Mouse (Mus musculus) heart, adult 9 months (tissue): Measurements from ENCODE around the gene Cbx3.

Experiments used
- DNase-seq, 2 experiments: peaks; one replicate each; pipeline ENCODE4 v3.0.0; 2022; ENCODE audit warnings: low spot score in 2 of 2

The Cbx3 gene

GRCm38 (mm10) chr6:51470311-51471178, at the start of gene Cbx3:
TSS of gene Cbx3 (plus strand) at chr6:51470360.
- peak; percentile 71 to 72 for DNase-seq

GRCm38 (mm10) chr6:51423466-51424122, 46.6 kb upstream of the Cbx3 start:
- DNase-seq: no peak

GRCm38 (mm10) chr6:51424537-51424936, 45.6 kb upstream of the Cbx3 start:
- no peak for DNase-seq

- no peak for DNase-seq
Measured at GRCm38 (mm10) chr6:51432535-51433397, 37.4 kb upstream of the Cbx3 start, which contains the start of gene Nfe2l3. TSS of gene Nfe2l3 (plus strand) at chr6:51432670.

GRCm38 (mm10) chr6:51434270-51434669, 35.9 kb upstream of the Cbx3 start:
- DNase-seq: no peak

- DNase-seq: no peak
Measured at GRCm38 (mm10) chr6:51437665-51438064, 32.5 kb upstream of the Cbx3 start.

GRCm38 (mm10) chr6:51438826-51439330, 31.3 kb upstream of the Cbx3 start:
- DNase-seq: no peak

- no peak for DNase-seq
Measured at GRCm38 (mm10) chr6:51442191-51442835, 27.8 kb upstream of the Cbx3 start.

GRCm38 (mm10) chr6:51452927-51453503, 17.1 kb upstream of the Cbx3 start:
- no peak for DNase-seq

GRCm38 (mm10) chr6:51454949-51455348, 15.2 kb upstream of the Cbx3 start:
- DNase-seq: no peak

GRCm38 (mm10) chr6:51456198-51456597, 14.0 kb upstream of the Cbx3 start:
- no peak for DNase-seq

- DNase-seq: no peak
Measured at GRCm38 (mm10) chr6:51457283-51457682, 12.9 kb upstream of the Cbx3 start.

GRCm38 (mm10) chr6:51457770-51458387, 12.3 kb upstream of the Cbx3 start:
- no peak for DNase-seq

- DNase-seq: no peak
Measured at GRCm38 (mm10) chr6:51458925-51459312, 11.2 kb upstream of the Cbx3 start.

- DNase-seq: no peak
Measured at GRCm38 (mm10) chr6:51459313-51460020, 10.7 kb upstream of the Cbx3 start.

- no peak for DNase-seq
Measured at GRCm38 (mm10) chr6:51460021-51460360, 10.2 kb upstream of the Cbx3 start.

GRCm38 (mm10) chr6:51460363-51460762, 9.8 kb upstream of the Cbx3 start:
- DNase-seq: no peak

GRCm38 (mm10) chr6:51467649-51468048, 2.5 kb upstream of the Cbx3 start:
- no peak for DNase-seq

GRCm38 (mm10) chr6:51468891-51469561, 1.1 kb upstream of the Cbx3 start:
- DNase-seq: peak; percentile 76 to 83
